Mouse (Mus musculus) adrenal gland (tissue): ENCODE measurements around the gene Ficd.

Experiments used
- intact Hi-C: fragments of 180-260 bp; cut with DNase I; formaldehyde crosslinking; loops from one replicate; pipeline ENCODE4 v1.15.1; 2025
- long read RNA-seq, 2 experiments: library from polyadenylated mRNA; unstranded; transcript quantifications; one replicate each; pipeline ENCODE4 v2.0.0; 2020; ENCODE audit warnings: borderline replicate concordance in 1 of 2; ENCODE audit not compliant: insufficient replicate concordance in 1 of 2

Ficd gene
- long read RNA-seq, experiment 1, transcript Ficd-201 (3 exons, 3,133 nt): major isoform, 8 of 10 reads
- long read RNA-seq, experiment 1, partial matches to known transcripts: 0 of 10 reads
- long read RNA-seq, experiment 1, other reads (novel, unspliced or antisense): 2 of 10 reads
- long read RNA-seq, experiment 2, transcript Ficd-201 (3 exons, 3,133 nt): major isoform, 5 of 6 reads
- long read RNA-seq, experiment 2, partial matches to known transcripts: 0 of 6 reads
- long read RNA-seq, experiment 2, other reads (novel, unspliced or antisense): 1 of 6 reads

DNA sequence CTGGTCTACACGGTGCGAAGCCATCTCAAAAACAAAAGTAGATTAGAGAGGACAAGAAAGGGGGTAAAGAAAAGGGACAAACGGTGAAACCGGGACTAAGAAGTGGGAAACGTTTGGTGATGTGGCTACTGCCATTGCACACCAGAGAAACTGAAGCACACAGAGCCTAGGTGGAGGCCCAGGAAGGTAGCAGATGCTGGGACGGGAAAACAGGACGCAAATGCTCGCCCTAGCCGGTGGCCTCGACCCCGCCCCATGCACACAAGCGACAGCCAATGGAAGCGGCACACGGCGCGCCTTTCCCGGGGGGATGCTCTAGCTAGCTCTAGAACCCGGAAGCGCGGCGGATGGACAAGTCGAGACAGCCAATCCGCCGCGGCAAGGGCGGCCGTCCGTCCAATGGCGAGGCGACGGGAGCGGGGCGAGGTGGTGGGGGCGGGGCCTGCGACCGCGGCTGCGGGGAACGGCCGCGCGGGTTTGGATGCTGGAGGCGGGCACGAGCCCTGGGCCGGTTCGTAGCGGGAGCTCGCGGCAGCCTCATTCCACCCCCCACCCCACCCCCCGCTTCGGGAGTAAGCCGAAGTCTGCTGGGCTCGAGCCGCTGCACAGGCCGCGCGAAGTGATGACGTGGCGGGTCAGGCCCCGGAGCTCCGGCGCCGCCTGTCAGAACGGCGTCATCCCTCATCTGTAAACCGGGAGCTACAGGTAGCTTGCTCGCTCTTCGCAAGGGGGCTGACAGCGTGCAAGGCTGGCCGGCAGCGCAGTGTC lies at the start of gene Ficd:
TSS of gene Ficd (plus strand) at position 459 of the 768 bp plus-strand sequence.
- intact Hi-C loops: loop anchor here (2.0 to 10.0 kb wide), 2 partner anchors 35 to 79 kb away; no protein-coding TSS in a partner anchor

DNA sequence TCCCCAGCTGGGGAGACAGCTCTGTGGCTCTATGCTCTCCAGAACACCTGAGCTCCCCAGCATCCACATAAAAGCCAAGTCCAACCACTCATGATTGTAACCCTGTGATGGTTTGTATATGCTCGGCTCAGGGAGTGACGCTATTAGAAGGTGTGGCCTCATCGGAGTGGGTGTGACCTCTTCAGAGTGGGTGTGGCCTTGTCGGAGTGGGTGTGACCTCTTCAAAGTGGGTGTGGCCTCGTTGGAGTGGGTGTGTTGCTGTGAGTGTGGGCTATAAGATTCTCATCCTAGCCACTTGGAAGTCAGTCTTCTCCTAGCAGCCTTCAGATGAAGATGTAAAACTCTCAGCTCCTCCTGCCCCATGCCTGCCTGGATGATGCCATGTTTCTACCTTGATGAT lies 48.1 kb upstream of the Ficd start:
- intact Hi-C loops: no loop called here

DNA sequence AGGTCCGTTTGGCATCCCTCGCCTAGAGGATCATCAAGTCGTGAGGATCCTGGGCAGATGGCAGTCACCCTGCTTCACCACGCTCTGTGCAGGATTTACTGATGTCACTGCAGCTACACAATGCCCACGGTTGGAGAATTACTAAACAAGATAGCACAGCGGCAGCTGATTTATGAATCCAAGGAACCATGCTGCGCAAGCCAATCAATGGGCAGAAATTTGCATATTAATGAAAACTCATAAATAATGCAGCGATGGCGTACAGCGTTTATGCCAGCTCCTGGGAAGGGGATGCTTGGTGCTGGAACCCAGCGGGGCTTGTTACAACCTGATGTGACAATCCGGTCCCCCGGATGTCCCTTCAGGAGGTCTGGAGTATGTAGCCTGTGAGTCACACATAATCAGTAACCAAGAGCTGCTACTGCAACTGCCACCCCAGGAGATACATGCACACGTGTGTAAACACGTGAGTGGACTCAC lies 45.5 kb upstream of the Ficd start:
- intact Hi-C loops: no loop called here

DNA sequence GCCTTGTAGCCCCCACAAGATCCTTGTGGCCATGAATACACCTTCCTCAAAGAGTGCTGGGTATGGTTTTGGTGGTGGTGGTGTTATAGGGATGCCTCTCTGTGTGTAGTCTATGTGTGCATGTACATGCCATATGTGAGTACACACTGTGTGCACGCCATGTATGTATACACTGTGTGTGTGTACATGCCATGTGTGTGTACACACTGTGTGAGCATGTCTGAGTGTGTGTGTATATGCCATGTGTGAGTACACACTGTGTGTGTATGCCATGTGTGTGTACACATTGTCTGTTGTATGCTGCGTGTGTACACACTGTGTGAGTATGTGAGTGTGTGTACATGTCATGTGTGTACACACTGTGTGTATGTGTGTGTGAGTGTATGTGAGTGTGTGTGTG lies 44.7 kb upstream of the Ficd start:
- intact Hi-C loops: no loop called here

GRCm38 (mm10) chr5:113693196-113693755 lies 42.3 kb upstream of the Ficd start:
- intact Hi-C loops: no loop called here

DNA sequence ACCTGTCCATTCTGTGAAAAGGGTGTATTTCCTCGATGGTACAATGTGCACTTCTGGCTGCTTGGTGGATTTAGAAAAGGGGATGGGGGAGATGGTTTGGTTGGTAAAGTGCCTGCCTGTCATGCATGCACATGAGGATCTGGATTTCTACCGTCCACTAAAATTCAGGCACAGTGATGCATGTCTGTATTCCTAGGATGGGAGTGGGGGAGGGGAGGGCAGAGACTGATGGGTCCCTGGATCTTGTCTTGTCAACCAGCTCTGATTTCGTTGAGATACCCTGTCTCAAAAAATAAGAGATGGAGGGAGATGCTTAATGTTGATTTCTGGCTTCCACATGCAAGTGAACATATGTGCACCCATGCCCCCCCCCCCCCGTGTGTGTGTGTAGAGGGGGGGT lies 41.6 kb upstream of the Ficd start:
- intact Hi-C loops: no loop called here

GRCm38 (mm10) chr5:113694415-113694814 lies 41.2 kb upstream of the Ficd start:
- intact Hi-C loops: no loop called here

GRCm38 (mm10) chr5:113700388-113701023 lies 35.1 kb upstream of the Ficd start:
- intact Hi-C loops: no loop called here

DNA sequence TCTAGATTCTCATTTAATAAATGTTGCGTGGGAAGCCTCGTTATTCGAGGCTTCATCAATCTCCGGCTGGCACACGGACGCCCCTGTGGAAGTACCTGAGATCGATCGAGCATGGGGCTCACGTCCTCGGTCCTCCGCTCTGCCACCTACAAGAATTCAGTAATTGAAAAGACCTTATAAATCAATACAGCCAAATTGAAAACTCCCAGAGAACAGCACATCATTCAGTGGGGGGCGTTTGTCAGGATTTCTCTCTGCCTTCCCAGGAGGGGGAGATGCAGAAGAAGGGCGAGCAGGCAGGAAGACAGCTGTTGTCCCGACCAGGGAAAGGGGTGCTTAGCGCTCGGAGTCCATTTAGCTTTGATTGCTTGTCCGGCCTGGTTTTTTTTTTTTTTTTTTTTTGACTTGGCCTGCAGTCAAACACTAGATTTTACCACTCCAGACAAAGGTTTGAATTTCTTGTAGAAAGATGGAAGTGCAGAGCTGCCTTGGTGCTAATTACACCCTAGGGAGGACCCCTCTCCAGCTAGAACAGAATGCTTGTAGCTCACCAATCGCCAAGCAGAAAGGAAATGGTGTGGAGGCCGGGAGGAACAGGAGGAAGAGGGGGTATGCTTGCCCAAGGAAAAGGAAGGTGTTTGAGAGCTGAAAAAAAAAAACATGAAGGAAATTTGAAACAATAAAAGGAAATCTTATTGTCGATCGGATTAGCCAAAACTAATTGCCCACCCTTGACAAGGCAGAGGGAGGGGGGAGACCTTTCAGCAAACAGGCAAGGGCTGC lies 31.6 kb upstream of the Ficd start:
- intact Hi-C loops: no loop called here

- intact Hi-C loops: no loop called here
These were observed 22.7 kb upstream of the Ficd start for GRCm38 (mm10) chr5:113712861-113713260.

DNA sequence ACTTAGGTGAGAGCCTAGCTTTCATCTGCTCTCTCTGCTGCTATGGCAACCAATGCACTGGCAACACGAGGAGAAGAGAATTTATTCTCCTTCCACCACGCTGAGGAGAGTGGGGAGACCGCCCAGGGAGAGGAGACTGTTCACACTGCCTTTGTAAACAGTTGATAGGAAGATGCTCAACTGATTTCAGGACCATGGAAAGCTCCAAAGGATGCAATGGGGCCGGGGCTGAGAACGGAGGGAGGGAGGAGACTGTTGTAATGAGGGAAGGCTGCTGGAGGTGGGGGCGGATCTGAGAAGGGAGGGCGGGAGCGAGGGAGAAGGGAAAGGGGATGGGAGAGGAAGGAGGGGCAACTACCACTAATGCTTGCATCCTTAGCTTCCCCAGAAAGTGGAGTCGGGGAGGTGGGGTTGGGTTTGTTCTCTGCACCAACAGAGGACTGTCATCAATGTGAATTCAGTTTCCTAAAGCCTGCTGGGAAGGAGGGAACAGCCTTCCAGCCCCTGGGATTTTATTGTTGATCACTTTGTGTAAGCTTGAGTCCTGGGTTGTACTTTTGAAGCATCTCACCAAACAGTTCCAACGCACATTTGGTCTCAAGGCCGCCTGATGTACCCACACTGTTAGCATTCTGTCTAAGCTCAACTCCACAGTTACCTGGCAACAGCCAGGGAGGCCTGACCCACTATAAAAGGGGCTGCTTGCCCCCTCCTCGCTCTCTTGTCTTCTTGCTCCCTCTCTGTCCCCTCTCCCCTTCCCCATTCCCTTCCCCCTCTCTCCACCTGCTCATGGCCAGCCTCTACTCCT lies 18.8 kb upstream of the Ficd start:
- intact Hi-C loops: no loop called here

DNA sequence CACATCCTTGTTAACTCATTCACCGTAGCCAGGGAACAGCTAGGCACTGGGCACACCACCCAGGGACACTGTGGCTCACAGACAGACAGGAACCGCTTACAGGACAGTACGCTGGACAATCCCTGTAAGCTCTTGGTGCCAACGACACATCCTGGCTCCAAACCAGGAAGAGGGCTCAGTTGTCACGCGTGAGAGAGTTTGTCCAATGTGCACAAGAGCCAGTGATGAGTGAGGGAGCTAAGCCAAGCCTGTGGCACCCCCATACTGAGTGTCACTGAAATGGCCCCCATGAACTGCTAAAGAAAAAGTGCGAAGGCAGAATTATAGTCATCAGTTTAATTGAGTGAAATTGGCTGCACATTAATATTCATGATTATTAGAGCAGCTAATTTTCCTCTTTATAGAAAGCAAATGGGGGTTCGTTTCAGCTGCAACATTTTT lies 16.4 kb upstream of the Ficd start:
- intact Hi-C loops: no loop called here

DNA sequence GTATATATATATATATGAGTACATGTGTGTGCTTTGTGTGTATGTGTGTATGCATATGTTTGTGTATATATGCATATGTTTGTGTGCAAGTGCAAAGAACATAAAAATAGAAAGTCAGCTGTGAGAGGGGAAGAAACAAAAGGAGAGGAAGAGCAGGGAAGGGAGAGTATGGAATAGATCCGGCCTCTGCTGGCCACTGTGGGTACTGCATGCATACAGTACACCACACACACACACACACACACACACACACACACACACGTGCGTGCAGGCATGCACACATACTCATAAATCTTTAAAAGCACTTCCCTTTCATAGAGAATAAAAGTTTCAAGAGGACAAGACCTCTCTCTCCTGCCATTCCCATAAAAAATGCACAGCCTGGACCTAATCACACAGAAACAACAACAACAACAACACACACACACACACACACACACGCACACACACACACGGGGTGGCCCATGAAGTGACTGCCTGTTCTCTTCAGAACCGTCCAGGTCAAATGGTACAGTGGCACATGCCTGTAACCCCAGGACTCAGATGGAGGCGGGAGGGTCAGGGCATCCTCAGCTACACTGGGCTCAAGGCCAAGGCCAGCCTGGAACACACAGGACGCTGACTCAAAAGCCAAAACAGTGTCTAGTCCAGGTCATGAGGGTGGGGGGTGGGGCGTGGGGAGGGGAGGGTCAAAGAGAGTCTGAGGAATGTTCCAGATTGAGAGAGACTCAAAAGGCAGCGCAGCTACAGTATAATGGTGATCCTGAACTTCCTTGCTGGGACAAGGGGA lies 13.2 kb upstream of the Ficd start:
- intact Hi-C loops: loop anchor here (5.0 kb wide), 1 partner anchor 135 kb away; no protein-coding TSS in a partner anchor

DNA sequence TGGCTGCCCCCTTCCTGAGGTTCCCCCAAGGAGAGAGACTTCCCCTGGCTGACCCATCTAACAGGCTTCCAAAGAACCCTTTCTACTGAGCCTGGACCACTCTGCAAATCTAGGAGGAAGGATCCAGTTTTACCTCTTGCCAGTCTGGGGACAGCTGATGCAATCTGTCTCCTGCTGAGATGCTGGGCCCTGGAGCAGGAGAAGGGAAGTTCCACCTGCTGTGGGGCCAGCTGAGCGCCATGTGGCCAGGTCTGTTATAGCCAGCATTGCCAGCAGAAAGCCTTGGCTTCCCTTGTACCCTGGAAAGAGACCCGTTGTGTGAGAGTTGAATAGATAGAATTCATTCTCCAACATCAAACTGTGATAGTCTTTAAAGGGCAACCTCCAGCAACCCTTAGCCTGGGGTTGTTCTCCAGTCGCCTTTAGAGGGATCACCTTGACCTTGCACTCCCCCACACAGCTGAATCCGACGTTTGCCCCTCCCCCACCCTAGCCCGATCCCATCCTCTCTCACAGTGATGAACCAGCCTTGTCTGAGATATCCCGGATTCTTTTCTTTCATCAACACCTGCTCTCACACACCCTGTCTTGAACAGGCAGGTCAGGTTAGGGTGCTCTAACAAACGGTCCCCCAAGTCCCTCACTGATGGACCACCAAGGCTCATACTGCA lies 11.9 kb upstream of the Ficd start:
- intact Hi-C loops: loop anchor here (2.0 to 5.0 kb wide), 3 partner anchors 136 to 357 kb away; no protein-coding TSS in a partner anchor

DNA sequence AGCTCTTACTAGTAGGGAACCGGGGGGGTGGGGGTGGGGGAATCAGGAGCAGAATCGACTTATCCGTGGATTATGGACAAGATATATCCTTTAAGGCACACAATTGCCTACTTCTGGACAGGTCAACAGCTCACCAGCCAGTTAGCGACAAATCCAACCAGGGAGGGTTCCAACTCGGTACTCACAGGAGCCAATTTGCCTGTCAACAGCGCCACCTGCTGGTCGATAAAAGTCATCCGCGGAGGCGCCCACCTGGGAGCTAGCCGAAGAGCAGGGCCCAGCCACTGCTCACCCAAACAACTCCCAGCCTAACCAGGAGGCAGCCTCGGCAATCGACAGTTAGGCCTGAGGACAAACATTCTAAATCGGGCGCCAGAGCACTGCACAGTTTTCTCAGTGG lies 11.2 kb upstream of the Ficd start, which contains the start of gene 1700069L16Rik:
TSS of gene 1700069L16Rik (minus strand) at position 327 of the 400 bp plus-strand sequence.
- intact Hi-C loops: loop anchor here (2.0 to 5.0 kb wide), 3 partner anchors 137 to 358 kb away; no protein-coding TSS in a partner anchor

- intact Hi-C loops: loop anchor here (2.0 kb wide), 2 partner anchors 255 to 359 kb away; no protein-coding TSS in a partner anchor
These were observed 10.2 kb upstream of the Ficd start for GRCm38 (mm10) chr5:113725417-113725816.

GRCm38 (mm10) chr5:113726618-113727017 lies 9.0 kb upstream of the Ficd start:
- intact Hi-C loops: no loop called here

DNA sequence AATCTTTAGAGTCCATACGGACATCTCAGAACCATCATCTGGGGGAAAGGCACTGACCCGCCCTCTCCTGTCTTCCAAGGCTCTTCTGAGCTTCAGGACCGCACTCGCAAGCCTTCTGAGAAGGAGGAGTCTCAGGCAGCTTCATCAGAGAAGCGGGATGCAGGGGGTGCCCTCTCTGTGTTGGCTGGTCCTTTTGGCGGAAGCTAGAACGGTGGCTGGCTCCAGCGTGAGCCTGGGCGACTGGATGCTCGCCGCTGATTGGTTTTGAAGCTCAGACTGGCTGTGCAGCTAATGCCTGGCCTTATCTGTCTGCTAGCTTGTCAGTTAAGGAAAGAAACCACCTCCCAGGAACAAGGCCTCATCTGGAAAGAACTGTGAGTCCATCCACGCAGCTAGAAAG lies 8.4 kb upstream of the Ficd start:
- intact Hi-C loops: no loop called here
